Mouse (Mus musculus) spleen, adult 2 months (tissue): ENCODE data around the gene Tmem210.

Experiments
- CTCF ChIP-seq: fragments of 200-500 bp; IDR thresholded peaks from 2 replicates; pipeline ENCODE4 v1.5.1; 2011; ENCODE audit warnings: mild to moderate bottlenecking, inconsistent platforms; ENCODE audit not compliant: insufficient read depth, insufficient read length, insufficient replicate concordance; ENCODE audit errors: extremely low read depth
- POLR2A ChIP-seq: fragments of 200-500 bp; IDR thresholded peaks from 2 replicates; pipeline ENCODE4 v1.6.1; 2011; ENCODE audit warnings: low read depth, low read length, inconsistent platforms

GRCm38 (mm10) chr2:25285551-25285950 lies 2.4 kb upstream of the Tmem210 start:
- TF ChIP-seq CTCF (no peak), POLR2A (no peak)
